Mouse (Mus musculus): ENCODE measurements around the gene Rab36. TPM values are rescaled to one million over a fixed set of nuclear protein-coding genes. Genes with fewer than 3 reads are reported as not detected.
A peak's percentile ranks its signal among the peaks of the same experiment; 100 is the strongest.

Gene Rab36
- total RNA-seq (2014; rRNA removed) = 0.18 and 0.34 TPM in 2 replicates
- 0.34 and 0.70 TPM in 2 replicates for polyA plus RNA-seq (2012; rRNA removed)

DNA sequence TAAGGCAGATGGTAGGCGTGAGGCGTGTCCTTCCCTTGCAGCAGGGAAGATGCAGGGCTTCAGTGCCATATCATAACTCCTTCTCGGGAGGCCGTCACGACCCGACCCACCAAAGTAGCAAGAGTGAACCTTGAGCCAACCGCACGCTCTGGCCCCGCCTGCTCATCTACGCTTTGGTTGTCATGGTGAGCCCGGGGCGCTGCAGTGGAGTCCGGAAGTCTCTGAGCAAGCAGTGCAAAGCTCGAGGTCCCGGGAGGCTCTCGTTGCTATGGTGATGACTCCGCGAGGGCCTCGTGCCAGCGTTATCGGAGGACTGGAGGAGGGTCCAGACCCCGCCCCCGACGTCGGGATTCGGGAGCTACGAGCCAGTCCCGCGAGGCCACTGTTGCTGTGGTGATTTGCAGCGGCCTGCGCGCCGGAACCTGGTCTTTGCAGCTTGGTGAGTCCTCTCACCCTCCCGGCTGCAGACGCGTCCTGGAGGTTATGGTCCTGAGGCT lies at the start of gene Rab36:
Rab36 (plus strand) TSS at position 176 of the 497 bp plus-strand sequence.
- Histone ChIP-seq H3K79me2 (ENCODE audit: control insufficient read depth, insufficient read depth, low read length) (no peaks in the 10 kb centered on the region), H3K27me3 (ENCODE audit: control insufficient read depth, insufficient read depth, low read length) (no peaks in the 10 kb centered on the region), H3K9ac (ENCODE audit: low read depth, low read length) (no peak within 1 kb of the TSS), H3K27ac (replicated peaks; ENCODE audit: insufficient read depth, low read depth, low read length) (no peak within 1 kb of the TSS), H3K36me3 (ENCODE audit: control insufficient read depth, insufficient read depth, low read length) (no peaks in the 10 kb centered on the region), H3K4me3 (ENCODE audit: insufficient read depth, low read depth, low read length) (peak within 1 kb of the TSS; percentile 36), H3K4me1 (ENCODE audit: control insufficient read depth, insufficient read depth, low read length) (peaks cover 10% of the 10 kb centered on the region)
- TF ChIP-seq POLR2A (IDR thresholded peaks at IDR 0.05; ENCODE audit: extremely low read depth, insufficient read depth, low read length) (no peak), CTCF (IDR thresholded peaks at IDR 0.05; ENCODE audit: low read depth, low read length) (no peak)
- WGBS = 4% methylated on average over 36 of the region's 36 CpGs
- peak; percentile 66 for DNase-seq (ENCODE audit: extremely low read depth, low read depth, low spot score)

- Histone ChIP-seq H3K36me3 (ENCODE audit: control insufficient read depth, insufficient read depth, low read length) (no peaks in the 10 kb centered on the region), H3K79me2 (ENCODE audit: control insufficient read depth, insufficient read depth, low read length) (no peaks in the 10 kb centered on the region), H3K27ac (replicated peaks; ENCODE audit: insufficient read depth, low read depth, low read length) (no peak overlapping the region), H3K4me1 (ENCODE audit: control insufficient read depth, insufficient read depth, low read length) (no peaks in the 10 kb centered on the region), H3K27me3 (ENCODE audit: control insufficient read depth, insufficient read depth, low read length) (no peaks in the 10 kb centered on the region), H3K9ac (ENCODE audit: low read depth, low read length) (no peak overlapping the region), H3K4me3 (ENCODE audit: insufficient read depth, low read depth, low read length) (no peak overlapping the region)
- 57% methylated on average over 14 of the region's 14 CpGs for WGBS
- no peak for TF ChIP-seq CTCF (IDR thresholded peaks at IDR 0.05; ENCODE audit: low read depth, low read length)
- TF ChIP-seq POLR2A (IDR thresholded peaks at IDR 0.05; ENCODE audit: extremely low read depth, insufficient read depth, low read length) = no peak
- DNase-seq (ENCODE audit: extremely low read depth, low read depth, low spot score) = no peak
These were observed 49.0 kb upstream of the Rab36 start for GRCm38 (mm10) chr10:74987698-74988470.

GRCm38 (mm10) chr10:74989814-74990213 lies 47.0 kb upstream of the Rab36 start:
- H3K27me3 ChIP-seq (ENCODE audit: control insufficient read depth, insufficient read depth, low read length) = no peaks in the 10 kb centered on the region
- H3K27ac ChIP-seq (replicated peaks; ENCODE audit: insufficient read depth, low read depth, low read length) = no peak overlapping the region
- TF ChIP-seq CTCF (IDR thresholded peaks at IDR 0.05; ENCODE audit: low read depth, low read length) = no peak
- H3K4me1 ChIP-seq (ENCODE audit: control insufficient read depth, insufficient read depth, low read length) = no peaks in the 10 kb centered on the region
- H3K9ac ChIP-seq (ENCODE audit: low read depth, low read length) = no peak overlapping the region
- WGBS = 77% methylated on average over 4 of the region's 4 CpGs
- no peak for DNase-seq (ENCODE audit: extremely low read depth, low read depth, low spot score)
- no peaks in the 10 kb centered on the region for H3K79me2 ChIP-seq (ENCODE audit: control insufficient read depth, insufficient read depth, low read length)
- H3K4me3 ChIP-seq (ENCODE audit: insufficient read depth, low read depth, low read length) = no peak overlapping the region
- H3K36me3 ChIP-seq (ENCODE audit: control insufficient read depth, insufficient read depth, low read length) = no peaks in the 10 kb centered on the region

DNA sequence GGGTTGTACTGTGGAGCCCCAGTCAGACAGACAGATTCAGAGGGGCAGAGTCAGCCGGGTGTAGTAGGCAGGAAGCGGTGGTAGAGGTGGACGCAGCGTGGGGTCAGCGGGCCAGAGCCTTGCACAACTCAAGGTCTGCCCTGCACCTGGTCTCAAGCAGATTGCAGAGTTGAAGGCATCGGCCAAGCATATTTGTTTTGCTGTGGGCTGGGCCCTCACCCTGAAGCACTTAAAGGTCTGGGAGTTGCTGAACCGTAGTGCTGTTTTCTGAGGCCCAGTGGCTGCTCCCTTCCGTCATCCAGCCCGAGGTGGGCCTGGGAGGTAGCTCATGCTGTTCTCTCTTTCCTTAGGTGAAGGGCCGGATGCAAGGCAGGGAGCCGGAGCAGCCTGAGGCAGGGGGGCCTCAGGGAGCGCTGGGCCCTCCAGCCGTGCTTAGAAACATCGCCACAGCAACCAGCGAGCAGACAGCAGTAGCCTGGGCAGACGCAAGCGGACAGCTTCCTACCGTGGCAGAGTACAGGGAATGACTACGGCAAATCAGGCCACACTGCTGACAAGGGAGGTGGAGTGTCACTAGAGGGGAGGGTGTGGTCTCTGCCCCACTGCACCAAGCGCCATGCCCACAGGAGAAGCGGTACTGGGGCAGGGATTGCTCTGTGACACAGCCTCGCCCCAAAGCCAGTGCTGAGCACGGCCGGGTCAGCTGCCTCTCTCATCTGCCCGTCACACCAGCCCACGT lies 46.1 kb upstream of the Rab36 start:
- no peak overlapping the region for H3K27ac ChIP-seq (replicated peaks; ENCODE audit: insufficient read depth, low read depth, low read length)
- no peaks in the 10 kb centered on the region for H3K4me1 ChIP-seq (ENCODE audit: control insufficient read depth, insufficient read depth, low read length)
- 53% methylated on average over 26 of the region's 26 CpGs for WGBS
- TF ChIP-seq POLR2A (IDR thresholded peaks at IDR 0.05; ENCODE audit: extremely low read depth, insufficient read depth, low read length) = no peak
- TF ChIP-seq CTCF (IDR thresholded peaks at IDR 0.05; ENCODE audit: low read depth, low read length) = no peak
- H3K36me3 ChIP-seq (ENCODE audit: control insufficient read depth, insufficient read depth, low read length) = no peaks in the 10 kb centered on the region
- no peak overlapping the region for H3K9ac ChIP-seq (ENCODE audit: low read depth, low read length)
- no peaks in the 10 kb centered on the region for H3K27me3 ChIP-seq (ENCODE audit: control insufficient read depth, insufficient read depth, low read length)
- no peaks in the 10 kb centered on the region for H3K79me2 ChIP-seq (ENCODE audit: control insufficient read depth, insufficient read depth, low read length)
- H3K4me3 ChIP-seq (ENCODE audit: insufficient read depth, low read depth, low read length) = no peak overlapping the region
- DNase-seq (ENCODE audit: extremely low read depth, low read depth, low spot score) = no peak

GRCm38 (mm10) chr10:74994863-74995262 lies 42.0 kb upstream of the Rab36 start:
- no peak overlapping the region for H3K27ac ChIP-seq (replicated peaks; ENCODE audit: insufficient read depth, low read depth, low read length)
- no peak for DNase-seq (ENCODE audit: extremely low read depth, low read depth, low spot score)

More at GRCm38 (mm10) chr10:74994863-74995262, 42.0 kb upstream of the Rab36 start:
- Histone ChIP-seq H3K9ac (ENCODE audit: low read depth, low read length) (no peak overlapping the region), H3K79me2 (ENCODE audit: control insufficient read depth, insufficient read depth, low read length) (no peaks in the 10 kb centered on the region), H3K36me3 (ENCODE audit: control insufficient read depth, insufficient read depth, low read length) (no peaks in the 10 kb centered on the region), H3K27me3 (ENCODE audit: control insufficient read depth, insufficient read depth, low read length) (no peaks in the 10 kb centered on the region), H3K4me3 (ENCODE audit: insufficient read depth, low read depth, low read length) (no peak overlapping the region), H3K4me1 (ENCODE audit: control insufficient read depth, insufficient read depth, low read length) (no peaks in the 10 kb centered on the region)
- TF ChIP-seq CTCF (IDR thresholded peaks at IDR 0.05; ENCODE audit: low read depth, low read length) = no peak
- no peak for TF ChIP-seq POLR2A (IDR thresholded peaks at IDR 0.05; ENCODE audit: extremely low read depth, insufficient read depth, low read length)
- 34% methylated on average over 5 of the region's 5 CpGs for WGBS
